Mouse (Mus musculus): ENCODE data around the gene Tnr. TPM values are rescaled to one million over a fixed set of nuclear protein-coding genes. Genes with fewer than 3 reads are reported as not detected.
A peak's percentile ranks its signal among the peaks of the same experiment; 100 is the strongest.

Tnr gene
- polyA plus RNA-seq, 1 experiment from 2014 or later = not detected

DNA sequence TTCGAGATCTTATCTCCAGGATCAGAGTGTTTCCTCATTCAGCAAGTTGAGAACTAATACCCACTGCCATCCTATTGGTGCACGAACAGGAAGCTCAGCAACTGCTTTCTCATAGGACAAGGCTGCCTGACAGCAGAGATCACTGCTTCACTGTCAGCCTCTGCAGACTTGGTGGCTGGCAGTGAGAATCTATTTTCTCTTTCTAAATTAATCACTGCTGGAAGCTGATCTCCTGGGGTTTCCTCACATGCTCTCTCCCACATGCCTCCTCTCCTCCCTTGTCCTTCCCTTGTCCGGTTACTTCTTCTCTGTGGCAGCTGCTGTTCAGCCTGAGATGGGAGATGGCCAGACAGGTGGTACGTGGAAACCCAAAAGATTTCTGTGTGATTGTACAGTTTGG lies 60.3 kb downstream of the Tnr start:
- Histone ChIP-seq H3K36me3 (replicated peaks; ENCODE audit: insufficient read depth, low read length) (no peaks in the 10 kb centered on the region), H3K4me3 (ENCODE audit: low read depth, low read length) (no peak overlapping the region), H3K27me3 (ENCODE audit: insufficient read depth, low read length) (no peaks in the 10 kb centered on the region), H3K9ac (replicated peaks) (no peak overlapping the region), H3K4me2 (ENCODE audit: low read depth, low read length) (no peak overlapping the region), H3K9me3 (ENCODE audit: low read length) (no peaks in the 10 kb centered on the region), H3K4me1 (ENCODE audit: insufficient read depth) (no peaks in the 10 kb centered on the region), H3K27ac (ENCODE audit: low read depth) (no peak overlapping the region)
- no peak for TF ChIP-seq CTCF (IDR thresholded peaks at IDR 0.05; ENCODE audit: low read depth)
- no peak for TF ChIP-seq EP300 (IDR thresholded peaks at IDR 0.05; ENCODE audit: low read depth)
- DNase-seq = no peak
- ATAC-seq = no peak
- WGBS (ENCODE audit: insufficient replicate concordance) = 51% methylated on average over 4 of the region's 4 CpGs

DNA sequence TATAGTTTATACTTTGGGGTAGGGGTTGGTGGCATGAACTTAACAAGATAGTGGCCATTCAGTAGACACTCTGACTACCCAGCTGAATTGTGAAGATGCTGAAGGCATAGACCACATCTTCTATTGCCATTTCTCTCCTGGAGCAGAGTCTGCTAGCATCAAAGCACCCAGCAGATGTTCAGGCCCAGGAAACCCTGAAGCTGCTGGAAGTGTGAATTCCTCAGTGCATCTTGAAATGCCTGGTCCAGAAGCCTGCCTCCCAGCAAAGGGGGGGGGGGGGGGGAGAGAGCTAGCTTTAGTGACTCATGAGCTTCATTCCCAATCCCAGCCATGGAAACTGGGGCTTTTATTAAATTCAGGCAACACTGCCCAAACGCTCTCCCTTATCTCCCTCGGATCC lies 65.2 kb downstream of the Tnr start:
- H3K27me3 ChIP-seq (ENCODE audit: insufficient read depth, low read length) = no peaks in the 10 kb centered on the region
- 75% methylated on average over 2 of the region's 2 CpGs for WGBS (ENCODE audit: insufficient replicate concordance)
- no peaks in the 10 kb centered on the region for H3K4me1 ChIP-seq (ENCODE audit: insufficient read depth)
- H3K4me3 ChIP-seq (ENCODE audit: low read depth, low read length) = no peak overlapping the region
- no peak overlapping the region for H3K4me2 ChIP-seq (ENCODE audit: low read depth, low read length)
- ATAC-seq (no peak), DNase-seq (no peak)
- H3K36me3 ChIP-seq (replicated peaks; ENCODE audit: insufficient read depth, low read length) = no peaks in the 10 kb centered on the region
- H3K9me3 ChIP-seq (ENCODE audit: low read length) = no peaks in the 10 kb centered on the region
- no peak overlapping the region for H3K27ac ChIP-seq (ENCODE audit: low read depth)
- TF ChIP-seq CTCF (IDR thresholded peaks at IDR 0.05; ENCODE audit: low read depth) (no peak), EP300 (IDR thresholded peaks at IDR 0.05; ENCODE audit: low read depth) (no peak)
- H3K9ac ChIP-seq (replicated peaks) = no peak overlapping the region

DNA sequence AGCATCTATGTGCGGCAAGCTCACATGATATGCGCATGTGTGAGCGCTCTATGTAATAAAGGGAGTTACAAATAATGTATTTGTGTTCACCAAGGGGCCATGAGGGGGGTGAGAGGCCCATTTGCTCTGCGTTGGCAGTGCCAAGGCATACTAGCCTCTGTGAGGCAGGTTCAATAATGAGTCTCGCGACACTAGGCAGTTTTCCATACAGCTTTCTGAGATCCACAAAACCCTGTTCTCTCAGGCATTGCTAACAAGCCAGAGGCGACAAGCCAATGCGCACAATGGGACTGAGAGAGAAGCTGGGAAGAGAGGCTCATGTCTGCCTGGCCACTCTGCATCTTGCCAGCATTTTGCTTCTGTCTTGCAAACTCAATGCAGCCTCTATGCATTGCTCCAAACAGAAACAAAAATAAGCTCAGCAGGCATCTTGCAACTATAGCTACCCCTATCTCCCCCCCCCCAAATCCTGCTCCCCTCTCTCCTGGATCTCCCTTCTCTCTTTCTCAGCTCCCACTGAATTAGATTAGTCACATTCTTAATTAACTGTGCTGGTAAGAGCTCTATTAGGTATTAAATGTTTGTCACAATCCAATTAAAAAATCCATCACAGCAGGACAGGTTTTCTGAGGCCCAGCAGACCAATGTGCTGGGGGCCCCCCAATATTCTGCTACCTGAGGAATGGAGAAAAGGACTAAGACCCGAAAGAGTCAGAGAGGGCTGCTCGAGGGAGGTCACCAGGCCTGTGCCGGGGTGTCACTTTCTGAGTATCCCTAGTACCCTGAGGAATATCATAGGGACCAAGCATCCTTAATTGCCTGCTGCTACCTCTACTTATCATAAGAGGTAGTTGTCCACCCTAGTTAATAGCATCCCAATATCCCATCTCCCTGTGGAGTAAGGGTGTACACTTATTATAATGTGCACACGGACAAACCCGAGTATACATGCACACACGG lies 70.8 kb downstream of the Tnr start:
- DNase-seq = no peak
- TF ChIP-seq EP300 (IDR thresholded peaks at IDR 0.05; ENCODE audit: low read depth) (no peak), CTCF (IDR thresholded peaks at IDR 0.05; ENCODE audit: low read depth) (no peak)
- Histone ChIP-seq H3K9me3 (ENCODE audit: low read length) (no peaks in the 10 kb centered on the region), H3K36me3 (replicated peaks; ENCODE audit: insufficient read depth, low read length) (no peaks in the 10 kb centered on the region), H3K27ac (ENCODE audit: low read depth) (no peak overlapping the region), H3K9ac (replicated peaks) (no peak overlapping the region), H3K4me2 (ENCODE audit: low read depth, low read length) (no peak overlapping the region), H3K27me3 (ENCODE audit: insufficient read depth, low read length) (no peaks in the 10 kb centered on the region), H3K4me3 (ENCODE audit: low read depth, low read length) (no peak overlapping the region), H3K4me1 (ENCODE audit: insufficient read depth) (no peaks in the 10 kb centered on the region)
- WGBS (ENCODE audit: insufficient replicate concordance) = 82% methylated on average over 14 of the region's 14 CpGs
- ATAC-seq = no peak

DNA sequence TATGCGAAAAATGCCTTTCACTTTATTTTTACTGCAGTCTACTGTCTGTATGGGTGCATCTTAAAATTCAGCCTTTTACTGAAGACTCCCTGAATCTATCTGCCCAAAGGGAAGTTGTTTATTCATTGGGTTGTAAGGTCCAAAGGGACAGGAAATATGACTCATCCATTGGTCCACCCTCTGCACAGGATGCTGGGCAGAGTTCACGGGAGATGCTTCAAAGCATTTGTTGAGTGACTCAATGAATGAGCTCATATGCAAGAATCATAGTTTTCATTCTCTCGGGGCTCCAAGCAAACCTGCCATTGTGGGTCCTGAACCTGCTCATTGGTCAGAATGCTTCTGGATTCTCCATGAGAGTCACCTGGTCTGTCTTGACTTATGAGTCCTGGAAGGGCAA lies 72.2 kb downstream of the Tnr start:
- no peak overlapping the region for H3K9ac ChIP-seq (replicated peaks)
- H3K27ac ChIP-seq (ENCODE audit: low read depth) = no peak overlapping the region
- ATAC-seq (peak; percentile 35; the same call in 1 of the 2 replicates), DNase-seq (no peak)
- H3K4me2 ChIP-seq (ENCODE audit: low read depth, low read length) = no peak overlapping the region
- no peaks in the 10 kb centered on the region for H3K36me3 ChIP-seq (replicated peaks; ENCODE audit: insufficient read depth, low read length)
- no peaks in the 10 kb centered on the region for H3K27me3 ChIP-seq (ENCODE audit: insufficient read depth, low read length)
- WGBS (ENCODE audit: insufficient replicate concordance) = 46% methylated on average over 3 of the region's 3 CpGs
- no peaks in the 10 kb centered on the region for H3K9me3 ChIP-seq (ENCODE audit: low read length)
- H3K4me1 ChIP-seq (ENCODE audit: insufficient read depth) = no peaks in the 10 kb centered on the region
- TF ChIP-seq CTCF (IDR thresholded peaks at IDR 0.05; ENCODE audit: low read depth) (no peak), EP300 (IDR thresholded peaks at IDR 0.05; ENCODE audit: low read depth) (no peak)
- H3K4me3 ChIP-seq (ENCODE audit: low read depth, low read length) = no peak overlapping the region

DNA sequence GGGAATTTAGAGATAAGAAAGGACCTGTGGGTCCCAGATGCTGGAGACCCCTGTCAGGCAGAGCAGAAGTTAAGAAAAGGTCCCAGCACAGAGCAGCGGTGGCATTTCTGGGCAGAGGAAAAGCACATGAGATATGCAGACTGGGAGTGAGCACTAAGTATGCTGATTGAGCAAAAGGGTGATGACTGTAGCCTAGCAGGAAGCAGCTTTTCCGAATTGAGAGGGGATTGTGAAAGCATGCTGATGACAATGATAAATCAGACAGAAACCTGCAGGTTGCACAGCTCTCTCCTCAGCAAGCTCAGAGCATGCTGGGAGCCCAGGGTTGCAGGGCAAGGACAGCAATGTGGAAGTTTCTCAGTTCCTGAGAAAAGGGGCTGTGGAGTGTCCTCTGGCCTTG lies 73.1 kb downstream of the Tnr start:
- no peaks in the 10 kb centered on the region for H3K36me3 ChIP-seq (replicated peaks; ENCODE audit: insufficient read depth, low read length)
- no peak overlapping the region for H3K9ac ChIP-seq (replicated peaks)
- no peaks in the 10 kb centered on the region for H3K9me3 ChIP-seq (ENCODE audit: low read length)
- H3K27ac ChIP-seq (ENCODE audit: low read depth) = no peak overlapping the region
- TF ChIP-seq CTCF (IDR thresholded peaks at IDR 0.05; ENCODE audit: low read depth) (no peak), EP300 (IDR thresholded peaks at IDR 0.05; ENCODE audit: low read depth) (no peak)
- no peaks in the 10 kb centered on the region for H3K27me3 ChIP-seq (ENCODE audit: insufficient read depth, low read length)
- 19% methylated on average over 2 of the region's 2 CpGs for WGBS (ENCODE audit: insufficient replicate concordance)
- H3K4me2 ChIP-seq (ENCODE audit: low read depth, low read length) = no peak overlapping the region
- DNase-seq (no peak), ATAC-seq (no peak)
- H3K4me1 ChIP-seq (ENCODE audit: insufficient read depth) = no peaks in the 10 kb centered on the region
- H3K4me3 ChIP-seq (ENCODE audit: low read depth, low read length) = no peak overlapping the region

DNA sequence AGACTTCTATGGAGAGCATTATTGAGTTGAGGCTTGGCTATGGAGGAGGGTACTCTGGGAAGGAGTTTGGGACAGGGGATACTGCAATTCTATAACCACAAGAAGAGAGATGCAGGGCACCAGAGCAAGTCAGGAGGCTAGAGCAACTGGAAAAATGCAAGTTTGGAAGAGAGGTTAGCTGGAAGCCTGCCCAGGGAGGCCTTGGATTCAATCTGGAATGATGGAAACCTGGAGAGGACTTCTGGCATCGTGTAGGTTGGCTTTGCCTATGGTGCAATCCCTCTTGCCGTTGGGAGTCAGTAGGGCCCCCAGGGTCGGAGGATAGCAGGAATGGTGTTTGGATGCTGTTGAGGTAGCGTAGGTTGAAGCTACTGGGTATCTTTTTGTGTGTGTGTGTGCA lies 90.0 kb downstream of the Tnr start:
- H3K9me3 ChIP-seq (ENCODE audit: low read length) = no peaks in the 10 kb centered on the region
- no peak overlapping the region for H3K4me3 ChIP-seq (ENCODE audit: low read depth, low read length)
- no peak for TF ChIP-seq CTCF (IDR thresholded peaks at IDR 0.05; ENCODE audit: low read depth)
- TF ChIP-seq EP300 (IDR thresholded peaks at IDR 0.05; ENCODE audit: low read depth) = no peak
- no peak for DNase-seq
- no peak overlapping the region for H3K4me2 ChIP-seq (ENCODE audit: low read depth, low read length)
- no peaks in the 10 kb centered on the region for H3K36me3 ChIP-seq (replicated peaks; ENCODE audit: insufficient read depth, low read length)
- WGBS (ENCODE audit: insufficient replicate concordance) = 72% methylated on average over 4 of the region's 4 CpGs
- no peaks in the 10 kb centered on the region for H3K4me1 ChIP-seq (ENCODE audit: insufficient read depth)
- ATAC-seq = no peak
- H3K9ac ChIP-seq (replicated peaks) = no peak overlapping the region
- H3K27me3 ChIP-seq (ENCODE audit: insufficient read depth, low read length) = no peaks in the 10 kb centered on the region
- no peak overlapping the region for H3K27ac ChIP-seq (ENCODE audit: low read depth)
